21 mouse cellular contexts compared by ENCODE assay signal in genomic region chr4:58086151-58086550, GRCm38 (mm10).
DNase-seq lines count a peak whose midpoint lies in the region; ATAC-seq and TF ChIP-seq lines count a peak whose summit lies in the region.
"Had no signal": no experiment of that assay in that cellular context is flagged by ENCODE, and none has a peak within 500 bp of the region (broad histone marks: within the 10 kb centered on the region; RNA-seq: fewer than 3 reads in every experiment).

No protein-coding gene starts in this region.

- H3K27ac ChIP-seq in embryonic facial prominence, embryonic 15.5 days (replicated peaks): 0 out of 2 replicates have a peak overlapping the region, but pooled peaks have one; percentile 0
- no peak overlapping the region for H3K27ac ChIP-seq in embryonic facial prominence, embryonic 10.5 days (replicated peaks)
- peak overlapping the region; percentile 59 for H3K27ac ChIP-seq in heart, postnatal 0 days (ENCODE audit: low read depth)
- peak overlapping the region; percentile 38; the same call in 1 of the 2 replicates for H3K27ac ChIP-seq in lung, embryonic 15.5 days
- H3K27ac ChIP-seq: forebrain, embryonic 10.5 days; layer of hippocampus, adult 2 months; limb, embryonic 13.5 days; liver, embryonic 13.5 days; neural tube, embryonic 13.5 days had no signal

- H3K36me3 ChIP-seq in embryonic facial prominence, embryonic 15.5 days: peaks cover 23% of the 10 kb centered on the region; the same call in 1 of the 2 replicates
- H3K36me3 ChIP-seq in embryonic facial prominence, embryonic 10.5 days (replicated peaks): no peaks in the 10 kb centered on the region
- no peaks in the 10 kb centered on the region for H3K36me3 ChIP-seq in heart, postnatal 0 days (replicated peaks; ENCODE audit: control insufficient read depth, insufficient read depth, low read length)
- peaks cover 19% of the 10 kb centered on the region for H3K36me3 ChIP-seq in lung, embryonic 15.5 days
- H3K36me3 ChIP-seq: forebrain, embryonic 10.5 days; G1E; liver, embryonic 13.5 days; neural tube, embryonic 13.5 days had no signal

- no peak for TF ChIP-seq EP300 in heart, postnatal 0 days (IDR thresholded peaks at IDR 0.05; ENCODE audit: low read depth)

- DNase-seq in embryonic facial prominence, embryonic 10.5 days (ENCODE audit: low spot score): no peak
- peak; percentile 20 for DNase-seq in heart, postnatal 0 days (ENCODE audit: low spot score)
- no peak for DNase-seq in heart, postnatal 14 days
- DNase-seq in lung, adult 18-20 months: no peak
- peak; percentile 9 for DNase-seq in lung, postnatal 36 days
- no peak for DNase-seq in thymus, postnatal 0 days (ENCODE audit: low spot score)
- DNase-seq: adrenal gland, postnatal 25 days; cerebellum, adult 11 months; cerebellum, postnatal 14 days; embryo, embryonic 11 days; kidney, postnatal 10 days; layer of hippocampus, postnatal 36 days; liver, embryonic 13.5 days; midbrain, embryonic 14.5 days had no signal

- no peak for TF ChIP-seq CTCF in heart, postnatal 0 days (IDR thresholded peaks at IDR 0.05; ENCODE audit: low read depth)

- H3K9me3 ChIP-seq in embryonic facial prominence, embryonic 15.5 days (replicated peaks): no peaks in the 10 kb centered on the region
- no peaks in the 10 kb centered on the region for H3K9me3 ChIP-seq in embryonic facial prominence, embryonic 10.5 days
- H3K9me3 ChIP-seq in heart, postnatal 0 days (replicated peaks; ENCODE audit: control insufficient read depth, low read length): no peaks in the 10 kb centered on the region
- no peaks in the 10 kb centered on the region for H3K9me3 ChIP-seq in lung, embryonic 15.5 days
- H3K9me3 ChIP-seq: forebrain, embryonic 10.5 days; limb, embryonic 13.5 days; liver, embryonic 13.5 days; neural tube, embryonic 13.5 days had no signal

- no peaks in the 10 kb centered on the region for H3K27me3 ChIP-seq in embryonic facial prominence, embryonic 15.5 days
- no peaks in the 10 kb centered on the region for H3K27me3 ChIP-seq in embryonic facial prominence, embryonic 10.5 days (replicated peaks; ENCODE audit: low read depth, poor library complexity, severe bottlenecking)
- no peaks in the 10 kb centered on the region for H3K27me3 ChIP-seq in heart, postnatal 0 days (ENCODE audit: control insufficient read depth, insufficient read depth, low read length)
- H3K27me3 ChIP-seq in lung, embryonic 15.5 days: no peaks in the 10 kb centered on the region
- H3K27me3 ChIP-seq: limb, embryonic 13.5 days; liver, embryonic 13.5 days; neural tube, embryonic 13.5 days had no signal

- H3K4me3 ChIP-seq in embryonic facial prominence, embryonic 15.5 days (replicated peaks): no peak overlapping the region
- H3K4me3 ChIP-seq in embryonic facial prominence, embryonic 10.5 days: no peak overlapping the region
- no peak overlapping the region for H3K4me3 ChIP-seq in heart, postnatal 0 days (ENCODE audit: low read depth, low read length)
- no peak overlapping the region for H3K4me3 ChIP-seq in lung, embryonic 15.5 days
- H3K4me3 ChIP-seq: forebrain, embryonic 10.5 days; layer of hippocampus, adult 2 months; limb, embryonic 13.5 days; liver, embryonic 13.5 days; neural tube, embryonic 13.5 days had no signal

- no peak overlapping the region for H3K9ac ChIP-seq in embryonic facial prominence, embryonic 15.5 days
- no peak overlapping the region for H3K9ac ChIP-seq in heart, postnatal 0 days (replicated peaks; ENCODE audit: low read depth, low read length)
- H3K9ac ChIP-seq in lung, embryonic 15.5 days: no peak overlapping the region
- H3K9ac ChIP-seq: limb, embryonic 13.5 days; liver, embryonic 13.5 days; neural tube, embryonic 13.5 days had no signal

- 45% methylated on average over 4 of the region's 4 CpGs for WGBS in embryonic facial prominence, embryonic 15.5 days
- WGBS in embryonic facial prominence, embryonic 10.5 days: 74% methylated on average over 4 of the region's 4 CpGs
- WGBS in heart, postnatal 0 days: 49% methylated on average over 4 of the region's 4 CpGs
- 39% methylated on average over 4 of the region's 4 CpGs for WGBS in lung, embryonic 15.5 days

- no peak for ATAC-seq in embryonic facial prominence, embryonic 15.5 days (ENCODE audit: insufficient number of reproducible peaks, low FRiP score, low TSS enrichment, low read depth)
- ATAC-seq in heart, postnatal 0 days (ENCODE audit: insufficient read depth, low read depth): no peak
- no peak for ATAC-seq in lung, embryonic 15.5 days (ENCODE audit: borderline replicate concordance, extremely low read depth, low FRiP score, low TSS enrichment)

- no peaks in the 10 kb centered on the region for H3K4me1 ChIP-seq in embryonic facial prominence, embryonic 15.5 days
- no peaks in the 10 kb centered on the region for H3K4me1 ChIP-seq in embryonic facial prominence, embryonic 10.5 days
- no peaks in the 10 kb centered on the region for H3K4me1 ChIP-seq in heart, postnatal 0 days (ENCODE audit: control insufficient read depth, insufficient read depth)
- peaks cover 8% of the 10 kb centered on the region for H3K4me1 ChIP-seq in lung, embryonic 15.5 days
- H3K4me1 ChIP-seq: forebrain, embryonic 10.5 days; liver, embryonic 13.5 days; neural tube, embryonic 13.5 days had no signal

- intact Hi-C loops in heart, postnatal 14 days (cut with DNase I): loop anchor here (10.0 kb wide), 1 partner anchor 169 kb away; no protein-coding TSS in a partner anchor

- no peak overlapping the region for H3K4me2 ChIP-seq in embryonic facial prominence, embryonic 15.5 days (replicated peaks)
- peak overlapping the region; percentile 16 for H3K4me2 ChIP-seq in heart, postnatal 0 days (ENCODE audit: low read depth, low read length)
- H3K4me2 ChIP-seq in lung, embryonic 15.5 days: peak overlapping the region; percentile 8; the same call in 1 of the 2 replicates
- H3K4me2 ChIP-seq: limb, embryonic 13.5 days; liver, embryonic 13.5 days; neural tube, embryonic 13.5 days had no signal

Comparison
In these comparisons a context has a peak if more than half of its experiments do, and no peak if none do; other contexts are left out.
1. DNase-seq: peak in heart, postnatal 0 days (single experiment) and lung, postnatal 36 days (single experiment); none in embryonic facial prominence, embryonic 10.5 days (single experiment), heart, postnatal 14 days (0 of 2), lung, adult 18-20 months (0 of 2) and thymus, postnatal 0 days (single experiment).